Mouse (Mus musculus): ENCODE data around the gene Fbxl8.

DNA sequence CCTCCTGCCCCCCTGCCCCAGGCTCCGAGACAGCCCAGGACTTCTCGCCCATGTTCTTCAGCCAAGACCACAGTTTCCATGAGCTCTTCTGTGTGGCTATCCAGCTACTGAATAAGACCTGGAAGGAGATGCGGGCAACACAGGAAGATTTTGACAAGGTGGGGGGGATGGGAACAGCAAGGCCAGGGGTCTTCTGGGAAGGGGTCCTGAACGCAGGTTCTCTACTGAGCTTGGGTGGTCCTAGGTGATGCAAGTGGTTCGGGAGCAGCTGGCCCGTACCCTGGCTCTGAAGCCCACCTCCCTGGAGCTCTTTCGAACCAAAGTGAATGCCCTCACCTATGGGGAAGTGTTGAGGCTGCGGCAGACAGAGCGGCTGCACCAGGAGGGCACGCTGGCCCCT, 44.0 kb downstream of the Fbxl8 start:
- TF ChIP-seq EP300 (IDR thresholded peaks at IDR 0.05; ENCODE audit: low read depth) (no peak), CTCF (IDR thresholded peaks at IDR 0.05; ENCODE audit: low read depth) (no peak)
